Mouse (Mus musculus) E14TG2a.4 (cell line): ENCODE measurements around the gene Thsd4.
A peak's percentile ranks its signal among the peaks of the same experiment; 100 is the strongest.

Source experiments
- H3K27me3 ChIP-seq: 2 replicates; pipeline ENCODE4 v1.6.1; 2014; ENCODE audit warnings: low read length, control low read depth; ENCODE audit not compliant: insufficient read depth
- H3K36me3 ChIP-seq: 2 replicates; pipeline ENCODE4 v1.6.1; 2014; ENCODE audit warnings: low read length, control low read depth; ENCODE audit not compliant: insufficient read depth
- H3K4me1 ChIP-seq: replicated peaks from 2 replicates; pipeline ENCODE4 v1.6.1; 2014; ENCODE audit warnings: low read depth, low read length, control low read depth
- H3K4me3 ChIP-seq: replicated peaks from 2 replicates; pipeline ENCODE4 v1.5.1; 2014; ENCODE audit warnings: mild to moderate bottlenecking, low read length
- H3K9me3 ChIP-seq: 2 replicates; pipeline ENCODE4 v1.6.1; 2014; ENCODE audit warnings: low read length, control low read depth
- CTCF ChIP-seq: conservative IDR thresholded peaks from 2 replicates; pipeline ENCODE4 v1.5.1; 2014; ENCODE audit warnings: low read length
- NANOG ChIP-seq: IDR thresholded peaks from 2 replicates; pipeline ENCODE4 v1.6.1; 2014; ENCODE audit warnings: borderline replicate concordance, low read length, mixed read lengths
- POU5F1 ChIP-seq: IDR thresholded peaks from 2 replicates; pipeline ENCODE4 v1.6.1; 2014; ENCODE audit warnings: low read length, borderline replicate concordance

Gene Thsd4

DNA sequence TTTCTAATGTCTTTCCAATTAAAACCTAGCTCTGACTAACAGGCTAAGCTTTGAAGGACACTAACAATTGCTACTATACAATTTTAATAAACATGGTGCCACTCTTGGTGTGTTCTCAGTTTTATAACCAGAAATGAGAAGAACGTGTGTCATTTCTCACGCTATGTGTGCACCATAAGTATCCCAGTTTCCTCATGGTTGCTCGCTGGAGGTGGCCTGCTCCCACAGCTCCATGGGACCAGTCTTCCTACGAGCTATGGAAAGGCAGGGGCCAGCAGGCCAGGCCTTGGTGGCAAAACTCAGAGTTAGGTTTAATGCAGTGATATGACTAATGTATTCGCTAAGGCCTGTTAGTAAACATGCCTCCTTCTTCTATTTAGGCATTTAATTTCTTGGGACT, 468.7 kb downstream of the Thsd4 start:
- no peaks in the 10 kb centered on the region for H3K4me1 ChIP-seq
- TF ChIP-seq CTCF (no peak), POU5F1 (no peak), NANOG (no peak)
- no peaks in the 10 kb centered on the region for H3K9me3 ChIP-seq
- H3K27me3 ChIP-seq = no peaks in the 10 kb centered on the region
- H3K4me3 ChIP-seq = no peak overlapping the region
- H3K36me3 ChIP-seq = no peaks in the 10 kb centered on the region

DNA sequence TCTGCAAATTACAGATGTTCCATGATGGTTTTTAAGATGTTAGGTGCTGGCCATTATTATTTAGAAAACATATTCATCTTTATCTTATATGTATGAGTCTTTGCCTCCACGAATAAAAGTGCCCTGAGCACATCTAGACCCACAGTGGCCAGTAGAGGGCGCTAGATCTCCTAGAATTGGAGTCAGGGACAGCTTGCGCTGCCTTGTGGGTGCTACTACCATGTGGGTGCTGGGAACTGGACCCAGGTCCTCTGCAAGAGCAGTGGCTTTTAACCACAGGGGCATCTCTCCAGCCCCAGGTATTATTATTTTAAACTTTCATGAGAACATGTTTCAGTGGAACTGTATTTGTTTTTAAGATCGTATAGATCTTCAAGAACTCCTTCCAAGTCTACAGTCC, 469.4 kb downstream of the Thsd4 start:
- H3K4me1 ChIP-seq = no peaks in the 10 kb centered on the region
- H3K4me3 ChIP-seq = no peak overlapping the region
- H3K27me3 ChIP-seq = no peaks in the 10 kb centered on the region
- TF ChIP-seq CTCF (peak; percentile 52), POU5F1 (no peak)
- no peaks in the 10 kb centered on the region for H3K36me3 ChIP-seq
- no peaks in the 10 kb centered on the region for H3K9me3 ChIP-seq

DNA sequence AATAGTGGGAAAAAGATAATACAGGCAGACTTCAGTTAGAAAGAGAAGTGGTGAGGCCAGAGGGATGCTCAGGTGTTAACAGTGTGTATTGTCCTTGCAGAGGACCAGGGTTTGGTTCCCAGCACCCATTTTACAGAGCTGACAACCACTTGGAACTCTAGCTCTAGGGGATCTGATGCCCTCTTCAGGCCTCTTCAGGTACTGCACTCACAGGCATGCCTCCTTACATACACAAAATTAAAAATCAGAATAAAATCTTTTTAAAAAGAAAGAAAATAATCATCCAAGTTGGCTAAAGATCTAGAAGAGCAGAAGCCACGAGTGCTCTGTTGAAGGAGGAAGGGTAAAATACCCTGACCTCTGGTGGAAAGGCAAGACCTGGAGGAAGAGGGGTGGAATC, 478.7 kb downstream of the Thsd4 start:
- H3K27me3 ChIP-seq = no peaks in the 10 kb centered on the region
- no peaks in the 10 kb centered on the region for H3K4me1 ChIP-seq
- no peak overlapping the region for H3K4me3 ChIP-seq
- TF ChIP-seq CTCF = peak; percentile 59
- no peak for TF ChIP-seq NANOG
- TF ChIP-seq POU5F1 = no peak
- peaks cover 8% of the 10 kb centered on the region for H3K9me3 ChIP-seq
- H3K36me3 ChIP-seq = no peaks in the 10 kb centered on the region

DNA sequence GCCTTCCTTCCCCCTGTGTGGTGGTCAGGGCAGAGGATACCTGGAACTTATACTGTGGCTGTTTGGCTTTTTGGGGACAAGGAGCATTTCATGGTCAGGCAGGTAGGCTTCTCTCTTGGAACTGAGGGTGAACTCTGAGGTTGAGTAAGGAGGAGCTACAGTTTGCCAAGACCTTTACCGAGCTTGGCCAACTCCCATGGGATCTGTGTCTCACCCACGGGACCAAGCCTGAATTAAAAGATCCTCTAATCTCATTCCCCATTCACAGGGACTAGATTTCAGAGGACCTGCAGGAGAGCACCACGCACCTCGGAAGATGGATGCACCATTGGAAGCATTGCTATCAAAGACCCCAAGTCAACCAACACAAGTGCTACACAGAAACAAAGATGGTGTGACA, 487.0 kb downstream of the Thsd4 start:
- Histone ChIP-seq H3K4me3 (no peak overlapping the region), H3K4me1 (no peaks in the 10 kb centered on the region), H3K27me3 (no peaks in the 10 kb centered on the region), H3K9me3 (no peaks in the 10 kb centered on the region), H3K36me3 (no peaks in the 10 kb centered on the region)
- TF ChIP-seq CTCF = no peak
- no peak for TF ChIP-seq NANOG
- no peak for TF ChIP-seq POU5F1

DNA sequence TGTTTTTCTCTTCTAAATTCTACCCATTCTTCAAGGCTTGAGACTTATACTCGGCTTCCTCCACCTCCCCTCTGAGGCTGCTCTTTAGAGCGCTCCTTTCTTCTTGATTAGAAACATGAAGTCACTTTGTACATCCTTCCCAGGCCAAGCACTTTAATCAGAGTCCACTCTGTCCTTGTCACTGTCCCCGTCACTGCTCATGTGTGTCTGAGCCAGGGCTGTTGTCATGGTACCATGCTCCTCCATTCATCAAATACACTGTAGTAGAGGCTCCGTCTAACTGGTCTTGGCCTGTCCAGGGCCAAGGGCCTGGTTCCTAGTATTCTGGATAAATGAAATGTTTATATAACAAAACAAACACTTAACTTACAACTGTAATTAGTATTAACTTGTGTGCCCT, 494.6 kb downstream of the Thsd4 start:
- peaks cover 15% of the 10 kb centered on the region; the same call in 1 of the 2 replicates for H3K27me3 ChIP-seq
- no peaks in the 10 kb centered on the region for H3K36me3 ChIP-seq
- H3K4me1 ChIP-seq = peaks cover 27% of the 10 kb centered on the region
- H3K4me3 ChIP-seq = no peak overlapping the region
- no peaks in the 10 kb centered on the region for H3K9me3 ChIP-seq
- TF ChIP-seq NANOG (no peak), POU5F1 (no peak), CTCF (no peak)

DNA sequence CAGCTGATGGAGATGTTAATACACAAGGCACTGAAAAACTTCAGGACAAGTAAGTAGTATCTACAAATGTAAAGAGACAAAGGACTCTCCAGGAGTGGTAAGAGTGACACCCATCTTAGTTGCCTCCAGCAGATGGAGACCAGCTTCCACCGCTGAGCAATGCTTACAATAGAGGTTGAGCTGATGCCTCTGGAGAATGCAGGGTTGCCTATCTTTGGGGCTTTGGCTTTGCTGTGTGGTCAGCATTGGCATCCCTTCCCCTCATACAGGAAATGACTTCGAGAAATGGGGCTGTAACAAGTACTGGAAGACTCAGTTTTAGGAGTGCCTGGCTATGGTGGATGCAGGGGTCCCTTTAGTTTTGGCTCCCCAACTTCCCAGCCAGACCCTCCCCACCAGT, 495.1 kb downstream of the Thsd4 start:
- Histone ChIP-seq H3K27me3 (peaks cover 18% of the 10 kb centered on the region), H3K36me3 (no peaks in the 10 kb centered on the region), H3K4me1 (peaks cover 27% of the 10 kb centered on the region), H3K9me3 (no peaks in the 10 kb centered on the region), H3K4me3 (no peak overlapping the region)
- TF ChIP-seq NANOG (no peak), POU5F1 (no peak), CTCF (no peak)

DNA sequence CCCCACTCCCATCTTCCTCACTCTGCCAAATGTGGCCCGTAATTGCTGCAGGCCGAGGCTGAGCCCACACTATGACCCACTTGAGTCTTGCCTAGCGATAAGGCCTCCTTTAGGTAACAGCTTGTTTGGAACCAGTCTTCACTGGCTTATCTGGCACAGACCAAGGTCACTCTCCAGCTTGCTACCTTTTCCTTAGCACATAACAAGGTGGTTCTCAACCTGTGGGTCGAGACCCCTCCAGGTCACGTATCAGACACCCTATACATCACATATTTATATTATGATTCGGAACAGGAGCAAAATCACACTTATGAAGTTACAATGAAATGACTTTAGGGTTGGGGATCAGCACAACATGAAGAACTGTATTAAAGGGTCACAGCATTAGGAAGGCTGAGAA, 495.9 kb downstream of the Thsd4 start:
- H3K27me3 ChIP-seq = peaks cover 20% of the 10 kb centered on the region
- peaks cover 27% of the 10 kb centered on the region for H3K4me1 ChIP-seq
- H3K4me3 ChIP-seq = no peak overlapping the region
- no peaks in the 10 kb centered on the region for H3K9me3 ChIP-seq
- no peak for TF ChIP-seq NANOG
- TF ChIP-seq POU5F1 = no peak
- TF ChIP-seq CTCF = no peak
- no peaks in the 10 kb centered on the region for H3K36me3 ChIP-seq

DNA sequence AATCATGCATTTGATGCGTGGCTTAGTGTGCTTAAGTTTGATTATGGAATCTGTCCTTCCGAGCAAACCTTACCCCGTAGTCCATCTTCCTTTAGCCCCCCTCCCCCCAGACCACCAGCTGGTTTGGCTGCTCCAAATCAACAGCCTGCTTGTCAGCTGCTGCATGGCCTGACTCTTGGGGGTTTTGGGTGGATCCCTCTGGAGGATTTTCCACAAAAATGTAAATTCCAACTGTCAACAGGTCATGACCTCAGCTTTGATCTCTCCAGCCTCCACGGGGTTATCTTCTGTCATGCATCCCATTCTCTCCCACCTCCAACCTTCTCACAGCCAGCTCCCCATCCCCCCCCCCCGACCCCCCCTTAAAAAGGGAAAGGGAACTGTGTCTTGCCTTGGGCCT, 496.9 kb downstream of the Thsd4 start:
- 0 out of 2 replicates have a peak, but pooled peaks have one; percentile 11 for TF ChIP-seq NANOG
- no peak for TF ChIP-seq CTCF
- peak; percentile 33; the same call in 1 of the 2 replicates for TF ChIP-seq POU5F1
- no peak overlapping the region for H3K4me3 ChIP-seq
- peaks cover 27% of the 10 kb centered on the region for H3K4me1 ChIP-seq
- no peaks in the 10 kb centered on the region for H3K9me3 ChIP-seq
- H3K27me3 ChIP-seq = peaks cover 21% of the 10 kb centered on the region
- H3K36me3 ChIP-seq = no peaks in the 10 kb centered on the region

DNA sequence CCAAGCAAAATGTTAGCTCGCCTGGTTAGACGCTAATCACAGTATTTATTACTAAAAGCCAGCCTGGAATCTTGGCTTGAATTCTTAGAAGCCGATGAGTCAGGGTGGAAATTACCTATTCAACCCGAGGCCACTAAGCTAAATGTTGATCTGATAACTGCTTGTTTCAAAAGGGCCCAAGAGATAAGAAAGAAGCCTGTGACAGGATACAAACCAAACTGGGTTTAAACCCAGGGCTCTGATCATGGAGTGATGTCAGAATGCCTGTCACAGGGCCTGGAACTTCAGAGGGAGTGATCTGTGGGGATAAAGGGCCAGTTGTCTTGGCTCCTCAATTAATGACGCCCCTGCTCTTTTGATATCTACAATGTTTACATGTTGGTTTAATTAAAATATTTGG, 497.3 kb downstream of the Thsd4 start:
- Histone ChIP-seq H3K4me3 (no peak overlapping the region), H3K36me3 (no peaks in the 10 kb centered on the region), H3K4me1 (peaks cover 27% of the 10 kb centered on the region), H3K9me3 (no peaks in the 10 kb centered on the region), H3K27me3 (peaks cover 21% of the 10 kb centered on the region)
- no peak for TF ChIP-seq NANOG
- no peak for TF ChIP-seq POU5F1
- TF ChIP-seq CTCF = no peak
